In genomic region chr1:182271130-182271529, GRCm38 (mm10) we compare ENCODE assay signal across 17 mouse cellular contexts. TPM values are rescaled to one million over a fixed set of nuclear protein-coding genes. Genes with fewer than 3 reads are reported as not detected.
DNase-seq lines count a peak whose midpoint lies in the region; TF ChIP-seq lines count a peak whose summit lies in the region.
"Had no signal": no experiment of that assay in that cellular context is flagged by ENCODE, and none has a peak within 500 bp of the region (broad histone marks: within the 10 kb centered on the region; RNA-seq: fewer than 3 reads in every experiment).

No protein-coding gene starts in this region.

- no peak; the same call in 1 of the 2 replicates for TF ChIP-seq POLR2A in testis, adult 2 months (IDR thresholded peaks at IDR 0.05; ENCODE audit: control insufficient read depth, low read depth, low read length)

- peak; percentile 61 for DNase-seq in kidney, adult 18-20 months
- no peak for DNase-seq in kidney, postnatal 10 days
- DNase-seq in testis, postnatal 14 days (ENCODE audit: low spot score) = no peak
- DNase-seq in kidney, postnatal 25 days = peak; percentile 67 to 88
- no peak for DNase-seq in embryo, embryonic 11 days
- DNase-seq in layer of hippocampus, adult 8-10 months (ENCODE audit: low spot score in 2 of 2) = no peak
- DNase-seq: cerebellum, postnatal 10 days; gastrocnemius, postnatal 25 days; lung, adult 2 months; retina, postnatal 1 day; right cerebral cortex, postnatal 4 days; thymus, postnatal 14 days had no signal

- peak overlapping the region; percentile 83 for H3K4me3 ChIP-seq in testis, adult 2 months (ENCODE audit: control insufficient read depth, low read depth, low read length)
- H3K4me3 ChIP-seq: embryonic facial prominence, embryonic 13.5 days; heart, embryonic 15.5 days; limb, embryonic 15.5 days had no signal

- no peak for TF ChIP-seq CTCF in testis, adult 2 months (IDR thresholded peaks at IDR 0.05; ENCODE audit: control insufficient read depth, insufficient read depth, insufficient replicate concordance, low read depth, low read length)

- H3K4me1 ChIP-seq in testis, adult 2 months (ENCODE audit: control insufficient read depth, insufficient read depth, low read length) = peaks cover 2% of the 10 kb centered on the region; the same call in 1 of the 2 replicates
- H3K4me1 ChIP-seq: embryonic facial prominence, embryonic 13.5 days; heart, embryonic 15.5 days had no signal

- peak overlapping the region; percentile 92 for H3K27ac ChIP-seq in testis, adult 2 months (ENCODE audit: control insufficient read depth, insufficient read depth, low read depth, low read length)
- H3K27ac ChIP-seq: embryonic facial prominence, embryonic 13.5 days; heart, embryonic 15.5 days; hindbrain, postnatal 0 days had no signal

- no peaks in the 10 kb centered on the region for H3K27me3 ChIP-seq in testis, adult 2 months (ENCODE audit: control insufficient read depth, insufficient read depth, low read length)
- H3K27me3 ChIP-seq: embryonic facial prominence, embryonic 13.5 days; heart, embryonic 15.5 days; limb, embryonic 15.5 days had no signal

- H3K36me3 ChIP-seq in testis, adult 2 months (ENCODE audit: control insufficient read depth, insufficient read depth, low read length) = no peaks in the 10 kb centered on the region

RNA-seq across cellular contexts. Expression of gene Degs1, which starts 11.5 kb away (rescaled TPM):
- 10.6 and 10.9 TPM in 2 replicates for polyA plus RNA-seq in testis, adult 2 months (2012; rRNA removed)
- 10 to 100 TPM; 74.3 to 83.6 (median 79.5) TPM for total RNA-seq in layer of hippocampus, adult 8-10 months (2022)

Comparison
In these comparisons a context has a peak if more than half of its experiments do, and no peak if none do; other contexts are left out.
1. DNase-seq: peak in kidney, adult 18-20 months (single experiment) and kidney, postnatal 25 days (2 of 2); none in kidney, postnatal 10 days (single experiment), testis, postnatal 14 days (single experiment), embryo, embryonic 11 days (single experiment) and layer of hippocampus, adult 8-10 months (0 of 2).